Mouse (Mus musculus): ENCODE measurements at regions not wholly inside any gene's neighbourhood (a gene's known extent, or its start where the extent isn't known, plus 50 kb on each side); places are given as distances from the start of the nearest gene placed in this dataset.
"Not testable (repeated sequence)": the region's sequence is repeated elsewhere in the genome, so short reads cannot be mapped to it uniquely, and the experiment has no call there.

GRCm38 (mm10) chr7:60733331-60733994 is 593.4 kb upstream of the Snrpn start:
- DNase-seq (peak; percentile 67), ATAC-seq (ENCODE audit: low FRiP score, low TSS enrichment) (peak; percentile 82)
- not testable (repeated sequence) for H3K27ac ChIP-seq (replicated peaks; ENCODE audit: low read depth, low read length); H3K36me3 ChIP-seq (ENCODE audit: control insufficient read depth, insufficient read depth, low read length); H3K9ac ChIP-seq (replicated peaks; ENCODE audit: low read length); H3K4me1 ChIP-seq (ENCODE audit: control insufficient read depth, insufficient read depth, low read length); H3K9me3 ChIP-seq (ENCODE audit: control insufficient read depth, low read length); H3K27me3 ChIP-seq (ENCODE audit: control insufficient read depth, insufficient read depth, low read length)
- Histone ChIP-seq H3K4me3 (replicated peaks; ENCODE audit: low read depth, low read length) (peak overlapping the region; percentile 22), H3K4me2 (ENCODE audit: low read length) (peak overlapping the region; percentile 37)
- 53% methylated on average over 20 of the region's 20 CpGs for WGBS

DNA sequence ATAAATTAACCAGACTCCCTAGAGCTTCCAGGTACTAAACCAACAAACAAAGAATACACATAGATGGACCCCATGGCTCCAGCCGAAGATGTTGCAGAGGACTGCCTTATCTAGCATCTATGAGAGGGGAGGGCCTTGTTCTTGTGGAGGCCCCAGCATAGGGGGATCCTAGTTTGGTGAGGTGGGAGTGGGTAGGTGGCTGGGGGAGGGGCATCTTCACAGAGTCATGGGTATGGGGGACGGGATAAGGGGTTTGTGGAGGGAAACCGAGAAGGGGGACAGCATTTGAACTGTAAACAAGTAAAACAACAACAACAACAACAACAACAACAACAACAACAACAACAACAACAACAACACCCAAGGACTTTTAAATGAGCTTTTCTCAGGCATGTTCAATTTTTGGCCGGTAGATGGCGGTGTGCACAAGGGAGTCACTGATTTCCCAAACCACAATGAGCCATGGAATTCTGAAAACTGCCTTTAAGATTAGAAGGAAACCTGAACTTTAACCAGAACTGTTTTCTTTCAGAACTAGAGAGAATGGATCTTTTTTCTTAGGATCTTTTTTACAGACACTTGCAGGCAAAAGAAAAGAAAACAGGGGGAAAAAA is 588.2 kb upstream of the Snrpn start:
- H3K4me2 ChIP-seq (ENCODE audit: low read length); ATAC-seq (ENCODE audit: low FRiP score, low TSS enrichment); H3K27ac ChIP-seq (replicated peaks; ENCODE audit: low read depth, low read length); H3K36me3 ChIP-seq (ENCODE audit: control insufficient read depth, insufficient read depth, low read length); H3K4me3 ChIP-seq (replicated peaks; ENCODE audit: low read depth, low read length); H3K27me3 ChIP-seq (ENCODE audit: control insufficient read depth, insufficient read depth, low read length); H3K4me1 ChIP-seq (ENCODE audit: control insufficient read depth, insufficient read depth, low read length); H3K9me3 ChIP-seq (ENCODE audit: control insufficient read depth, low read length); H3K9ac ChIP-seq (replicated peaks; ENCODE audit: low read length): not testable (repeated sequence)
- DNase-seq: peak; percentile 75
- 17% methylated on average over 5 of the region's 5 CpGs for WGBS

Data from midbrain, embryonic 14.5 days (tissue).